Mouse (Mus musculus) liver, postnatal 0 days (tissue): Measurements from ENCODE around the gene Syt14.

Experiments
- CTCF ChIP-seq: sonication (generic); IDR thresholded peaks from 2 replicates; pipeline ENCODE4 v1.5.1; 2016; ENCODE audit warnings: antibody characterized with exemption, low read depth
- EP300 ChIP-seq: IDR thresholded peaks from 2 replicates; pipeline ENCODE4 v1.6.1; 2016; ENCODE audit warnings: antibody characterized with exemption, low read depth, mild to moderate bottlenecking

GRCm38 (mm10) chr1:193059596-193059995 is 24.0 kb upstream of the Syt14 start:
- TF ChIP-seq CTCF, result no peak
- no peak for TF ChIP-seq EP300
